Mouse (Mus musculus) embryonic stem cell, embryonic (primary cell): ENCODE measurements around the gene Hnrnph3.

Source experiments
- CTCF ChIA-PET, 4 experiments: fragments of 300-600 bp in 2 of 4; fragments of 350-600 bp in 2 of 4; sonication (Branson Sonifier 250); formaldehyde crosslinking; loops; one replicate each; lab custom pipeline; 2022; ENCODE audit warnings: inconsistent platforms in 2 of 4; lab: Charles Lee
- POLR2A ChIA-PET, 4 experiments: fragments of 300-600 bp in 2 of 4; fragments of 350-600 bp in 2 of 4; sonication (Branson Sonifier 250); formaldehyde crosslinking; loops; one replicate each; lab custom pipeline; 2022; ENCODE audit warnings: antibody characterized with exemption in 4 of 4, inconsistent platforms in 1 of 4; lab: Charles Lee

The Hnrnph3 gene

DNA sequence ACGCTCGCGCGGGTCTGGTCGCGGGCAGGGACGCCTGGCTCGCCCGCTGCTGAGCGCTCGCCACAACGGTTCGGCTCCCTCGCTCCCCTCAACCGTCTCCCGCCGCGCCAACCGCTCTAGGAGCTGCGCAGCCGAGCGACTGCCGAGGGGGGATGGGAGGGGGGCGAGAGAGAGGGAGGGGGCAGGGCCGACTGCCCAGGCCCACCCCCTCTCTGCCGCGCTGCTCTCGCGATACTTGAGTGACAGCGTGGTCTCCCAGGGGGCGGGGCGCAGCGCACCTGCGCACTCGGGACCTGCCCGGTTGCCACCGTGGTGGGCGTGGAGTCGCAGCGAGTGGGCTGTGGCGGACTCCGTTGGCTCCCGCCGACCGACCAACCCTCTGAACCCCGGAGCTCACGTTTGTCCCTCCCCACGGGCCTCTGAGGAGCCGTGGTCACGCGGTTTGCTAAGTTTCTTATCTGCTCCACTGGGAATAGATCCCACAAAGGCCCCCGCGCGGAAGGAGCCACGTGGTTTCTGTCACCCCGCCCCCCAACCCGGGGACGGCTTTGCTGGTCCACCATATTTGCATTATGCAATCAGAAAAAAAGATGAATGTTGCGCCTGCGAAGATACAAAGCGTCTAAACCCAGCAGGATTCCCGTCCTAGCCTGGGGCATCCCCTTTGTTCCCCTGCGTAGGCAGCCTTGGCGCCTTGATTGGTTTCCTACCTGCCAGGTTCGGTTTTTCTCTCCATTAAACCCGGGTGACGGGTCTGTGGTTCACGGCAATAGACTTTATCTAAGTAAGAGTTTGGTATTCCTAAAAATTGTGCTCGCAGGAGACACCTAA lies at the start of gene Hnrnph3, which contains the start of gene Pbld2:
Hnrnph3 (minus strand) TSS at position 469 of the 831 bp plus-strand sequence.
Pbld2 (plus strand) TSS at position 567 of the 831 bp plus-strand sequence.
- ChIA-PET CTCF (interaction anchor here (0.6 to 1.5 kb wide), 13 partner anchors 33 to 359 kb away, joined by 3 to 9 read pairs (median 4); partner anchors contain the start of genes Dnajc12 (in 1 of the 4) and Rufy2 (in 1 of the 4)), POLR2A (interaction anchor here (0.6 to 3.3 kb wide), 79 partner anchors 9 to 537 kb away, joined by 3 to 38 read pairs (median 4); partner anchors contain the start of genes Rufy2 (in 3 of the 4), Dnajc12 (in 2 of the 4), Ccar1 (in 1 of the 4) and Ddx50 (in 1 of the 4))

DNA sequence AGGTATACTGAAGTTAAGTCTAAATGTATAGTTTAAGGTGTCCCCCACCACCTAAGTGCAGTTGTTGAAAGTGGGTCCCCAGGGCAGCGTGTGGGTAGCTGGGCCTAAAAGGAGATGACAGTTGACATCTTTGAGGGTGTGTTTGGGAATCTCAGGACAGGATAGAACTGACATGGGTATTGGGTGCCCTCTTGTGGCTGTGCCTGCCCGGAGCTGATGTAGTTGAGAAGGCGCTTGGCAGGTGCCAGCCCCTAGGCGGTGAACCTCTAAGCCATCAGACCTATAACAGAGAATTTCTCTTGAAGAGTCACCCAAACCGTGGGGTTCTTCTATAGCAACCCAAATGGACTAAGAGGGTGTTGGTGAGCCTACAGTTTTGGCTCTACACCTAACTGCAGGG lies 42.0 kb upstream of the Hnrnph3 start:
- CTCF ChIA-PET = interaction anchor here (0.5 to 2.2 kb wide), 36 partner anchors 9 to 426 kb away, joined by 3 to 12 read pairs (median 4); partner anchors contain the start of genes Pbld2 (in 2 of the 4), Dnajc12 (in 1 of the 4), Hnrnph3 (in 1 of the 4) and Rufy2 (in 1 of the 4)
- POLR2A ChIA-PET = interaction anchor here in 3 of 4 experiments (0.8 to 1.8 kb wide), 10 partner anchors 8 to 300 kb away, joined by 3 to 6 read pairs (median 4); partner anchors contain the start of genes Hnrnph3 (in 1 of the 3) and Pbld2 (in 1 of the 3)

DNA sequence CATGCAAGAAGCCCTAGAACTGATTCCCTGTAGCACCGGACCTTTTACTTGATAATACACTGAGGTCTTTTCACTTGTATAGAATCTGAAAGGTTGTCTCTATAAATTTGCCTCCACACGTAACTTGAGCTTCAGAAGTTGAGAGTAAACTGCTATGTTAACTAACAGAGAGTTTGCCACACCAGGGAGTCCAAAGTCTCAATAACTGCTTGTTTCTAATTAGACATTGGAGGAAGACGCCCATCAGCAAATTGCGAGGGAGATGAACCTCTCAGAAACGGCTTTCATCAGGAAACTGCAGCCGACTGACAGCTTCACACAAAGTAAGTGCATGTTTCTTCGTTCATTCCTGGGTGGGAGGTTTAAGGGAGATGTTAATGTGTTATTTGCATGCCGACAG lies 41.5 kb upstream of the Hnrnph3 start:
- ChIA-PET CTCF (interaction anchor here (0.5 to 2.2 kb wide), 25 partner anchors 9 to 317 kb away, joined by 3 to 12 read pairs (median 4); partner anchors contain the start of genes Pbld2 (in 2 of the 4), Dnajc12 (in 1 of the 4), Hnrnph3 (in 1 of the 4) and Rufy2 (in 1 of the 4)), POLR2A (interaction anchor here in 3 of 4 experiments (0.6 to 1.8 kb wide), 10 partner anchors 8 to 413 kb away, joined by 3 to 6 read pairs (median 4); partner anchors contain the start of genes Hnrnph3 (in 1 of the 3) and Pbld2 (in 1 of the 3))

DNA sequence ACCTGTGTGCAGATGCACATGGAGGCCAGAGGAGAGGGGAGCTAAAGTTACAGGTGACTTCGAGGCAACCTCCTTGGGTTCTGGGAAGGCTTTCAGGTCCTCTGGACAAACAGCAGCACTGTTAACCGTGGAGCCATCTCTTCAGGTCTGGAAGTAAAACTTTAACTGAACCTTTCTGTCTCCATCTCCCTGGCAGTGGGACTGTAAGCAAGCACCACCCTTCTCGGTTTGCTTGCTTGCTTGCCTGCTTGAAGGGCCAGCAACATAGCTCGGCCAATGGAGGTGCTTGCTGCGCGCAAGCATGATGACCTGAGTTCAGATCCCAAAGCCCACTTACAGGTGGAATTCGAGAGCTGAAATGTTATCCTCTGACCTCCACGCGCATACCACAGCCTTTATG lies 40.5 kb upstream of the Hnrnph3 start:
- CTCF ChIA-PET = interaction anchor here in 3 of 4 experiments (0.6 to 2.2 kb wide), 6 partner anchors 10 to 318 kb away, joined by 3 to 13 read pairs (median 4); partner anchors contain the start of gene Dnajc12 (in 1 of the 3)
- POLR2A ChIA-PET = interaction anchor here in 3 of 4 experiments (0.6 to 1.8 kb wide), 6 partner anchors 15 to 1469 kb away, joined by 3 to 6 read pairs (median 4); partner anchors contain the start of genes Hnrnph3 (in 1 of the 3) and Pbld2 (in 1 of the 3)

DNA sequence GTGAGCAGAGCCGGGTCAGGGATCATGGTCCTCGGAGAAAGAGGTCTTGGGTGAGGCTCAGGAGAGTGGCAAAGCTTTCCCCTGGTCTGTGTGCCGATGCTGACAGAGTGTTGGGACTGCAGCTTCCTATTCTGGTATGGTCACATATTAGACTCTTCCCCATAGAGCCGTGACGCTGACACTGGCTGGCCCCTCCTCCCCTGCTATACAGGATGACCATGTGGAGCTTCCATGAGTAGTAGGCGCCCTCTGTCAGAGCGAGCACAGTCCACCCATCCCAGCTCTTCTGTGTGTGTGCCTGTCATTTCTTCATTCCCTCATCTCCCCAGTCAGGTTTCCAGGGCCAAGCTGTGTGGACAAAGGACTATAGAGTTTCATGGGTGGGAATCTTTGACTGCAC lies 39.3 kb upstream of the Hnrnph3 start:
- ChIA-PET CTCF (interaction anchor here in 3 of 4 experiments (0.5 to 1.7 kb wide), 4 partner anchors 9 to 347 kb away, joined by 3 to 13 read pairs (median 4); no protein-coding TSS in a partner anchor), POLR2A (interaction anchor here in 1 of 4 experiments (0.8 to 1.0 kb wide), 2 partner anchors 35 to 121 kb away, joined by 3 to 4 read pairs; no protein-coding TSS in a partner anchor)

DNA sequence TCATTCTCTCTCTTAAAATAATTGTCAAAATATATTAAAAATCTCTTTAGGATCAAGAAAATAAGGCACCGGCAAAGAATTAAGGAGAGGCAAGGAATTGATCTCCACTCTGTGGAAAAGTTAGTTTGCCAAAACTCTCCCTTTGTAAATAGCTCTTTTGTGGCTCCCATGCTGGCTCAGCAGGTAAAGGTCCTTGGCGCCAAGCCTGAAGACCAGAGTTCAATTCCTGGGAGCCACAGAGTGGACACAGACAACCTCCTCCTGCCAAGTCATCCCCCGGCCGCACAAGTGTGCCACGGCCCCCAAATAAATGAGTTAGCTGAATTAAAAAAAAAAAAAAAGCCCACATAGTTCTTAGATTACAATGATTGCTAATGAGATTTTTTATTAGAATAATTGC lies 38.7 kb upstream of the Hnrnph3 start:
- CTCF ChIA-PET = interaction anchor here in 3 of 4 experiments (0.5 to 1.5 kb wide), 7 partner anchors 12 to 860 kb away, joined by 3 to 7 read pairs (median 3); no protein-coding TSS in a partner anchor
- POLR2A ChIA-PET = interaction anchor here in 2 of 4 experiments (0.8 to 1.8 kb wide), 12 partner anchors 9 to 121 kb away, joined by 3 to 12 read pairs (median 4); partner anchors contain the start of genes Hnrnph3 (in 1 of the 2) and Pbld2 (in 1 of the 2)

DNA sequence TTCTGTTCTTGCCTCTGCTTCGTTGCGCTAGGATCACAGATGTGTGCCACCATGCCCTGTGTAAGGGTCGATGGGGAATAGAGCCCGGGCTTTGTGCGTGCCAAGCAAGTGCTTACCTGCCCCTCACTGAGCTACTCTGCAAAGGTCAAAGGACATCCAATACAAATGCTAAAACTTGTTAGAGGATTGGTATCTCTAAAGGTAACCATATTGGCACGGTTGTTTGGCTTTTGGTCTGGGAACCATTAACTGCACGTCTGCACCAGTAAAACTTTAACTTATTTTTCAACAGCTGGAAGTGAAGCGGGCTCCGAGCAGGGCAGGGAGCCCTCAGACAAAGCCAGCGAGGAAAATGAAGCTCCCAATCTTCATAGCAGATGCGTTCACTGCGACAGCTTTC lies 37.2 kb upstream of the Hnrnph3 start:
- ChIA-PET POLR2A (interaction anchor here in 3 of 4 experiments (0.6 to 1.9 kb wide), 15 partner anchors 8 to 269 kb away, joined by 3 to 12 read pairs (median 4); partner anchors contain the start of gene Ccar1 (in 1 of the 3)), CTCF (interaction anchor here in 2 of 4 experiments (1.1 to 1.5 kb wide), 3 partner anchors 24 to 248 kb away, joined by 3 to 7 read pairs (median 4); no protein-coding TSS in a partner anchor)

GRCm38 (mm10) chr10:63060406-63060805 lies 36.4 kb upstream of the Hnrnph3 start:
- ChIA-PET POLR2A (interaction anchor here in 3 of 4 experiments (0.5 to 1.9 kb wide), 11 partner anchors 11 to 369 kb away, joined by 3 to 12 read pairs (median 4); partner anchors contain the start of genes Hnrnph3 (in 2 of the 3) and Pbld2 (in 2 of the 3)), CTCF (interaction anchor here in 3 of 4 experiments (0.5 to 1.1 kb wide), 3 partner anchors 17 to 1452 kb away, joined by 3 read pairs; no protein-coding TSS in a partner anchor)

DNA sequence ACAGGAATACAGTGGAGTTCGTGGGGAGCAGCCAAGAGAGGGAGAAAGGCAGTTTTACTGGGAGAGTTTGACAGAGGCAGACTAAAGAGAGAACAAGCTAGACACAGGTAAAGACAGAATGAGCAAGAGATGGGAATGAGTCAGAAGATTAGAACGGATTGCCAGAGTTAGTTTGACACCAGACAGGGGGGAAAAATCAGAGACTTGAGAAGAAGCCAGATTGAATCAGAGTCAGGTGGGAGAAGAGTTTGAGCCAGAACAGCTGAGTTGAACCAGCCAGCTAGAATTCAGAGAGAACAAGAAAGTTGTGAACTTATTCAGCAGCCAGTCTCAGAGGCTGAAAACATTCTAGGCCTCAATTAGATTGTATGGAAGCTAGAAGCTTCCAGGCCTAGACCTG lies 35.8 kb upstream of the Hnrnph3 start, which contains the start of gene Pbld1:
Pbld1 (plus strand) TSS at position 301 of the 400 bp plus-strand sequence.
- ChIA-PET POLR2A (interaction anchor here in 3 of 4 experiments (0.5 to 1.9 kb wide), 10 partner anchors 11 to 369 kb away, joined by 3 to 12 read pairs (median 4); partner anchors contain the start of genes Hnrnph3 (in 1 of the 3) and Pbld2 (in 1 of the 3)), CTCF (interaction anchor here in 3 of 4 experiments (0.5 to 1.1 kb wide), 6 partner anchors 16 to 1452 kb away, joined by 3 to 4 read pairs (median 3); no protein-coding TSS in a partner anchor)

DNA sequence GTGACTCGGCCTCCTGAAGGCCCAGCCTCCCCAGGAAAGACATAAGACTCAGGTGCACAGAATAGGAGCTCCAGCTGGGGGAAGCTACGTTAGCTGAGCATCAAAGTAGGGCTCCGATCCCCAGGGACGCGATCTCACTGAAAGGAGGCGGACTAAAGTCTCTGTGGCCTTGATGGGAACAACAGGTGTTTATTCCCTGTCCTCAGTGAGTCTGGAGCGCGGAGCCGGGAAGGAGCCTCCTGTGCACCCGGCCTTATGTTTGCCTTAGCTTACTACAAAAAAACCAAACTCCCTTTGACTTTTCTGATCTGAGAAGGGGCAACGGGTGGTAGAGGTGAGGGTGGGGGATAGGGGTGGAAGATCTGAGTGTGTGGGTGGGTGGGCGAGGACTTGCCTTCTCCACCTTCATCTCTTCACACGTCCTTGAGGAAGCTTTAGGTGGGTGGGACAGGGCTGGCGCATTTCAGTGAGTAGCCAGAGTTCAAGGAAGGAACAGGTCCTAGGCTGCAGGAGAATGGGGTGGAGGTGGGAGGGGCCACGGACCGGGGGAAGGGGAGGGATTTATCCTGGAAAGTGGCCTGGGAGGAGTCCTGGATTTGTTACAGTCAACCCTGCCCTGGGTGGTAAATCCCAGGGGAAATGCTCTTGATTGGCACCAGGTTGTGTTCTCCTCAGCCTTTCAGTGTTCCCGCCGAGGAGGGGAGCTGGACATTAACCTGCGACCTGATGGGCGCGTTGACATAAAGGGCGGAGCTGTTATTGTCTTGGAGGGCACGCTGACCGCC lies 33.1 kb upstream of the Hnrnph3 start:
- POLR2A ChIA-PET = interaction anchor here in 3 of 4 experiments (0.6 to 2.2 kb wide), 18 partner anchors 8 to 325 kb away, joined by 3 to 17 read pairs (median 3); partner anchors contain the start of genes Hnrnph3 (in 3 of the 3), Pbld2 (in 2 of the 3), Ccar1 (in 1 of the 3) and Dnajc12 (in 1 of the 3)
- CTCF ChIA-PET = interaction anchor here (0.5 to 2.4 kb wide), 16 partner anchors 9 to 326 kb away, joined by 3 to 10 read pairs (median 3); partner anchors contain the start of genes Hnrnph3 (in 1 of the 4), Pbld2 (in 1 of the 4) and Rufy2 (in 1 of the 4)

DNA sequence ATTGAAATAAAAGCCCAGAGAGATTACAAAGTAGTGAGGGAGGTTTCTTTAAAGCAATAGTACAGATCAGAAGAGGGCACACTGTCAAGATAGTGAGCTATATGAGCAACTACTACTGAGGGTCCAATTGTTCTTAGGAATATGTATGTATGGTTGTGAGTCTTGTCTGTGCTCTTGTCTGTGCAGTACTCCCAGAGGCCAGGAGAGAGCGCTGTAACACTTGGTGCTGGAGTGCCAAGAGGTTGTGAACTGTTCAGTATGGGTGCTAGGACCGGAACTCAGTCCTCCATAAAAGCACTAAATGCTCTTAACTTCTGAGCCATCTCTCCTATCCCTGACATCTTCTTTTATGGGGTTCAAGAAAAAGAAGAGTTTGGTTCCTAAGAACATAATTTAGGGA lies 30.6 kb upstream of the Hnrnph3 start:
- ChIA-PET POLR2A (interaction anchor here in 2 of 4 experiments (0.6 to 2.4 kb wide), 4 partner anchors 16 to 327 kb away, joined by 3 to 7 read pairs (median 4); partner anchors contain the start of genes Dnajc12 (in 1 of the 2) and Sirt1 (in 1 of the 2)), CTCF (interaction anchor here in 3 of 4 experiments (0.6 to 3.5 kb wide), 3 partner anchors 9 to 1063 kb away, joined by 3 to 13 read pairs (median 4); no protein-coding TSS in a partner anchor)

GRCm38 (mm10) chr10:63054071-63054470 lies 30.1 kb upstream of the Hnrnph3 start:
- CTCF ChIA-PET = interaction anchor here (0.6 to 3.5 kb wide), 6 partner anchors 10 to 1063 kb away, joined by 3 to 13 read pairs (median 4); no protein-coding TSS in a partner anchor

GRCm38 (mm10) chr10:63053007-63053406 lies 29.0 kb upstream of the Hnrnph3 start:
- ChIA-PET CTCF (interaction anchor here in 1 of 4 experiments (0.6 to 3.5 kb wide), 2 partner anchors 11 to 60 kb away, joined by 4 to 13 read pairs; no protein-coding TSS in a partner anchor), POLR2A (interaction anchor here (0.5 to 1.8 kb wide), 9 partner anchors 9 to 179 kb away, joined by 3 to 12 read pairs (median 3); partner anchors contain the start of genes Hnrnph3 (in 1 of the 4) and Pbld2 (in 1 of the 4))

More at GRCm38 (mm10) chr10:63054071-63054470, 30.1 kb upstream of the Hnrnph3 start:
- POLR2A ChIA-PET = interaction anchor here in 2 of 4 experiments (0.6 to 2.4 kb wide), 11 partner anchors 8 to 328 kb away, joined by 3 to 12 read pairs (median 4); partner anchors contain the start of genes Dnajc12 (in 1 of the 2), Hnrnph3 (in 1 of the 2), Pbld2 (in 1 of the 2) and Sirt1 (in 1 of the 2)

DNA sequence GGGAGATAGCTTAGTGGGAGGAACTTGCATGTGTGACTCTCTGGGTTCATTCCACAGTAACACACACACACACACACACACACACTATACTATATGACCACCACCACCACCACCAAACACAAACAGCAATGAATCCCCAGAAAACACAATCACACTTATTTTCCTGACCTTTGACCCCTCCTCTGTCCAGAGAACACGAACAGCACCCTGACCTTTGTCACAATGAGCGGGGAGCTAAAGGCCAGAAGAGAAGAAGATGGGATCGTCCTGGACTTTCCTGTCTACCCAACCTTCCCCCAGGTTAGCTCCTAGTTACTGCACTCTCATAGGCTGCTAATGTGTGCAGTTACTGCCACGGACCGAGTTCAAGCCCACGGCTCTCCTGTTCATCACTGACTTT lies 28.0 kb upstream of the Hnrnph3 start:
- ChIA-PET POLR2A (interaction anchor here in 1 of 4 experiments (1.3 kb wide), 1 partner anchor 13 kb away, joined by 3 read pairs; no protein-coding TSS in a partner anchor), CTCF (no interaction called here)

GRCm38 (mm10) chr10:63051267-63051666 lies 27.2 kb upstream of the Hnrnph3 start:
- CTCF ChIA-PET = no interaction called here

More at GRCm38 (mm10) chr10:63051267-63051666, 27.2 kb upstream of the Hnrnph3 start:
- POLR2A ChIA-PET = interaction anchor here in 1 of 4 experiments (1.3 kb wide), 1 partner anchor 12 kb away, joined by 3 read pairs; no protein-coding TSS in a partner anchor
